Mouse (Mus musculus): Measurements from ENCODE around the gene Itih5.

Itih5 gene

DNA sequence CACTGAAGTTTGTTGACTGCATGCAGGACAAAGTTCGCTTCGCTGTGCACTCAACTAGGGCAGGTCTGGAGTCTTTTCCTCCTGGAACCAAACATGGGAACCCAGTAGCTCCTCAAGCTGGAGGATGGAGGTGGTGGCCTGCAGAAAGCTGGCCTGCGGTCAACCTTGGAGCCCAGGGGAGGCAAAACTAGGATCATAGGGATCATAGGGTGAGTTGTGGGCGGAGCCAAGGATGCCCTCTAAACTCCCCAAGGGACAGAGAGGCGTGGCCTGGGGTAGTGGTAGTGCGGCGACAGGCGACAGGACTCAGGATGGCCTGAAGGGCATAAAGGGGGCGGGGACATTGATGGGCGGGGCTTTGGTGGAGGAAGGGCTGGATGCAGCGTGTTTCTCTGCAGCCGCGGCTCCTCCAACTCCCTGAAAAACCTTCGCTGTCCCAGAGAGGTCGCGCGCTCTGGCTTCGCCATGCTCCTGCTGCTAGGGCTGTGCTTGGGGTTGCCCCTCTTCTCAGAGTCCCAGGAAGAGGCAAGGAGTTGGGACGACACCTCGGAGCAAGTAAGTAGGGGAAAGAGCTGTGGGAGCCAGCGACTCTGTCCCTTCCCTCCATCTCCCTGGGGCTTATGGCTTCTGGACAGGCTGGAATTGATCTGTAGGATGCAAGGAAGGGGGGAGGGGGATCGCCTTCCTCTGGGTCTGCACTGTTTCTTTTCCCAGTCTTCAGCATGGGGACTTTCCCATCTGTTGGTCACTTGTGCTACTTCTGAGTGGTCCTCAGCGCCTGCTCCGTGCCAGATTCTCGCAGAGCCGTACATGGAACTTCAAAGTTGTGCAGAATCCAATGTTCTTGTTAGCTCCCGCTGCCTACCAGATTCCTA lies at the start of gene Itih5:
Gene Itih5 (plus strand): TSS at position 371 of the 875 bp plus-strand sequence.
- peak; percentile 36 to 41 for DNase-seq

- DNase-seq = no peak
Observed at GRCm38 (mm10) chr2:10108535-10109189, 44.7 kb upstream of the Itih5 start.

DNA sequence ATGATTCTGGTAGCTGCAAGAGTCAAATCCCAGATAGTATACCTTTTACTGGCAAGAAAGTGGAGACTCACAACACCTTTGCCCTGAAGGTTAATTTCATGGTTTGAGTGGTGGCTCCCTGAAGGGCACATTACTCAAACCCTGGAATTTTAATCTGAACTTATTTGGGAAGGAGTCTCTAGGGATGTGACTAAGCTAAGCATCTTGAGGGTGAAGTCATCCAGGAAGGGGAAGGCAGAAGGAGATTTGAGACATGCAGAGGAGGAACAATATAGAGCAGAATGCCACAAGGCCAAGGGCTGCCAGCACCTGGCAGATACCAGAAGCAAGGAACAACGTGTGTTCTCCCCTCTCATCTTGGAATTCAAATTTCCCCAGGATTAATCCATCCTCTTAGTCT lies 34.6 kb upstream of the Itih5 start:
- DNase-seq = no peak

DNA sequence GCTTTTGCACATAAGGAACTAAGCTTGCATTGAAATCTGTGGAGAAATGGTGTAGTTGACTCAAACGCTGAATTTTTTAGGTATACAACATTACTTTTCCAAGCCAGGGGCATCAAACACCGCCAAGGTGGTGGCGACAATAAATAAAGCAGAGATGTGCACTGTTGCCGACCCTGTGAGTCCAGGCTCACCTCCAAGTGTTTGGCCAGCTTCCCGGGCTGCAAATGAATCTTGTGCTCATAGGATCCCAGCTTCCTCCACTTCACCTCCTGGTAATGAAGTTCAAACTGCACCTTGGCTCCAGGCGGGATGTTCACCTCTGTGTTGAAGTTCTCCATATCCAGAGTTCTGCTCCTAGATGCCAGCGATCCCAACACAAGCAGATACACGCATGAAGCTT lies 34.1 kb upstream of the Itih5 start:
- DNase-seq = peak; percentile 45 to 59

DNA sequence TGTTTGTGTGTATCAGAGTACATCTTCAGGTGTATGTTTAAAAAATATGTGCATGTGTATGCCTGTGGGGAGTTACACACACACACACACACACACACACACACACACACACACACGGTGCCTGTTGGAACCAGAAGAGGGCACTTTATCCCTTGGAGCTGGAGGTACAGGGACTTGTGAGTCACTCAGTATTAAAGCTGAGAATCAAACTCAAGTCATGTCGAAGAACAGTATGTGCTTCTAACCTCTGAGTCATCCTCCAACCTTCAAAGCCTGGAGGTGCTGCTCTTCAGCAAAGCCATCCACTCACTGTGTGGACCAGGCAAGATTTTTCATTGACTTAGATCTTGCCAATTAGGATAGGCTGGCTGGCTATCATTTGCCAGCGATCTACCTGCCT lies 31.5 kb upstream of the Itih5 start:
- no peak for DNase-seq

DNA sequence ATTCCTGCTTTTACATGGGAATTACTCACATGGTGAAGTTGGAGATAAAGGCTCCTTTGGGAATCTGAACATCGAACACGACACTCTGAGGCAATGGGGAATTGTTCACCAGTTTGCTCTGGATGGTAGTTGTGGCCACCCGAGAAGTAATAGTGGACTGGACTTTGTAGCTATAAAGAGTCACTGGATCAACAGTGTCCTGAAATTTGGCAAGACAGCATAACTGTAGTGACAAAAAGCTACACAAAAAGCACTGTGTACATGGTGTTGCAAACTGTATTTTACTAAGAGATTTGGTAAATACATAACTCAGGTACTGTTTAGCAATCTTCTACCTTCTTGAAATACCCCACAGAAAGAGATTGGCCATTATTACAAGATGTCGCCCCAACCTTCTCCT lies 27.2 kb upstream of the Itih5 start:
- DNase-seq = no peak

- DNase-seq = no peak
Observed at GRCm38 (mm10) chr2:10127471-10127870, 25.9 kb upstream of the Itih5 start.

DNA sequence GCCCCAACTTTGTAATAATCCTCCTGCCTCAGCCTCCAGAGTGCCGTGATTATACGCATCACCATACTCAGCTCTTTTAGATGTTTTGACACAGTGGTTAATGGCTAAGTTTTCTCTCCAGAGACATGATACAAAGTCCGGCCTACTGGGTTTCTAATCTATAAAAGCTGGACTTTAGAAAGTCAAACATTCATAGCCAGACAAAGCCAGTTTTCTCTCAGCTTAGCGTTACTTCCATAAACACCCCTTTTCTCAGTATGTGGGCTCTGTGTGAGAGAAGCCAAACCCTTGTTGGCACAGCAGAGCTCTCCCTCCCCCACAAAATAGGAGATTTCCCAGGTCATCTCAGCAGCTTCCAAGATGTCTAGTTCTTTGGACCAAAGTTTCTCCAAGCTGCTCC lies 24.8 kb upstream of the Itih5 start:
- DNase-seq = no peak

DNA sequence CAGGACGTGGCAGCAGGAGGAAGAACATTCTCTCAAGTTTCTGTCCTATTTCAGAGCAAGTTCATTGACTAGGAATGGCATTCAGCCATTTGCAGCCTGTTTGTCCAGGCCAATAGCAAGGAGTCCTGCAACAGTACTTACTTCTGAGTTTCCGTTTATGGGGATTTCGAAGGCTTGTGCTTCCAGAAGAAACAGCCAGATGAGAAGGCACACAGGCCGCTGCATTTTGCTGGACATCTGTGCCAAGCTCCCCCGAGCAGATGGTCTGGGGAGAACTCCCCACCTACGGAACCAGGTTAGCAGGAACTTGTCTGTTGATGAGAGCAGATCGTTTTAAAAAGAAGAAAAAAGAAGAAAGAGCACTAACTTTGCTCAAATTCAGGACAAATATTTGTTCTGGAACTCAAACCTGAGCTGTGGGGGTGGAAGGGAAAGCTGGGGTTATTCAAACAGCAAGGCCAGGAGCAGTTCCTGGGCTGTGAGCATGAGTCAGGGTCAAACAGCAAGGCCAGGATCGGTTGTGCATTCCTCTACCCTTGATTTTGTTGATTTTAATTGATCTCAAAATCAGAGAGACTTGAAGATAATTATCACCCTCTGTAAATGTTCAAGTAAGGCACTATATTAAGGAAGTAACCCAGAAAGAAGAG lies 22.9 kb upstream of the Itih5 start:
- DNase-seq = no peak

DNA sequence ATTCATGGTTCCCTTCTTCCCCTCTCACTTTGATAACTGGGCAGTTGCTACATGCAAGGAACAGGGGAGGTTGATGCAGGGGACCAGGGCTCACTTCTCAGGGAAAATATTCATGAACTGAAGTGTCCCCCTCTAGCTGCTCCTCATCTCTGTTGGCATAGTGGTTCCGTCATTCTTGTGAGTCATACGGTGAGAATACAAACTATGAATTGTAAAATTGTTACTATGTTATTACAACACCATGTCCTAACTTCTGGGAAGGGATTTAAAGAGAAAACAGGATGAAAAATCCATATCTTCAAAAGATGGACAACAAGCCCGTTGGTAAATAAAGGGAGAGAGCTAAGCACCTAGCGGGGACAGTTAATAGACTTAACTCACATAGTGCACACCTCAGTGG lies 22.1 kb upstream of the Itih5 start, which contains the start of gene Itih2:
Gene Itih2 (minus strand): TSS at position 101 of the 400 bp plus-strand sequence.
- no peak for DNase-seq

DNA sequence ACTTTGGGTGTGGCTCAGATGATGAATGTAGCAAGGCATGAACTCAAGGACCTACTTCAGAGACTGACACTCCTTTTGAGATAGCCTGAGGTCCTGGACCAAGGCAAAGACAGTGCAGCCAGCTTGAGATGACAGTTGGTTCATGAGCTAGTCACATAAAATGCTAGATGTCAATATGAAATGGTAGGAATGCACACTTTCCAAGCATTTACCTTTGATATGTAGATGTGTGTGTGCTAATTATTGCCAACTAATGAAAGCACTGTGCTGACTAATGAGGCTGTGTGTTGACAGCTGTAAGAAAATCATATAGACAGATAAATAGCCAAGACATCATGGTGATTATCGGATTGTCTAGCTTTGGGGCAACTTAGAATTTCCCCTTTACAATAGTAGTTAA lies 21.2 kb upstream of the Itih5 start:
- DNase-seq = no peak

- no peak for DNase-seq
Observed at GRCm38 (mm10) chr2:10133941-10134340, 19.4 kb upstream of the Itih5 start.

DNA sequence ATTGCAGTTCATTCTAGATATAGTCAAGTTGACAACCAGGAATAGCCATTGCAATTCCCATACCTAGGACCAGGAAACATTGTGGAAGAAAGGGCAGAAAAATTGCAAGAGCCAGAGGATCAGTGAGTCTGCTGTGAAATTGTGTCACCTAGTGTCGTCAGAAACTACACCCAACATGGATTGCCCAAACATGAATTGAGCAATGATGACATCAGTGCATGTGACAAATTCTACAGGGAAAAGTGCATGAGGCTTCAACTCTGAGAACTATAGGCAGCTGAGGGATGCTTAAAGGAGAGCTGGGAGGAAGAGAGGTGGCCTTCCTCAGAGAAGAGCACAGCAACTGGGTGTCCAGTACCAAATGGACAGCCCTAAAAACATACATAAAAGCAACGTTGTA lies 16.1 kb upstream of the Itih5 start:
- DNase-seq = no peak

DNA sequence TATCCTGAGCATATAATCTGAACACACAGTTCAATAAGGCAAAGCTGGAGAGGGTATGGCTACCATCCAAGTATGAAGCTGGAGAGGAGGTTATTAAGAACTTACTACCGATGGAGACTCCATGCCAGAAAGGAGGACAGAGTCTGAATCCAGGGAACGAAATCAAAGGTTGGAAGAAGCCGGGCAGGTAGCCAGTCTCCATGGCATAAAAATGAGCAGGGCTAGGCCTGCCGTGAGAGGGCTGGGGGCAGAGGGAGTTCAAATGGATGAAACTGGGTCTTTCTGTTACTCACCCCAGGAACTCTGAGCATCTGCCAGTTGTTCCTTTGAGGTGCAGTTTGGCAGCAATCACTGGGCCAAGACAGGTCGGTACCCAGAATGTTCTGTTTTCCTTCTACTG lies 12.9 kb upstream of the Itih5 start:
- peak; percentile 53 to 70 for DNase-seq

- DNase-seq = peak; percentile 87 to 88
Observed at GRCm38 (mm10) chr2:10142472-10143454, 10.6 kb upstream of the Itih5 start.

DNA sequence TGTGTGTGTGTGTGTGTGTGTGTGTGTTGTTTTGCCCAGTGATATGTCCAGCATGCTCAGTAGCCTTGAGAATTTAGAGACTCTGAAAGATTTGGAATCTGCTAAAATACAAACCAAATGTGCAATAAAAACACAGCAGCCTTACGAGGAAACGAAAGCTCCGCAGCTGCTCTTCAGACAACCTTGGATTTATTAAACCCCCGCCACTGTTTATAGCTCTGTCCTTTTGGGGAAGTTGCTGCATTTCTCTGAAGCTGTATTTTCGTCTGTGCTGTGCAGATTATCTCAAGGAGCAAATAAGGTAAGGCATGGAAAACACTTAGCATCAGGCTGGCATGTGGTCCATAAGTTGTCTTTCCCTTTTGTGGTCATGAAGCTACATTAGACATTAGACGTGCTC lies 7.9 kb upstream of the Itih5 start:
- DNase-seq = no peak

DNA sequence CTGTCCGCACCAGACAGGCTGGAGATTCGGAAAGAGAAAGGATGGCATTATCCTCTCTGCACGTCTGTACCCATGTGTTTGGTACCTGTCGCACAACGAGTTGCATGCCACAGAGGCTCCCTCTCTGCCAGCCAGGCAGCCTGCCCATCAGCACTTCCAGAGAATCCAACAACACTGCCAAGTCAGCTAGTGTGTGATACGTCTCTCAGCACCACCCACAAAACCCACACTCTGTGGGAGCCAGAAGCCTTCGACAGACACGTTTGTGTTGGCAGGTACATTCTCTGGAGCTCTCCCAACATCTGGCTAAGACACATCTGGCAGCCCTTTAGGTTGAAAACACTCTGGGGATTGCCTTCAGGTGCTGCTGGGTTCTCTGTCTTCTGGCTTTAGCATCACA lies 6.2 kb upstream of the Itih5 start:
- peak; percentile 71 to 75 for DNase-seq

DNA sequence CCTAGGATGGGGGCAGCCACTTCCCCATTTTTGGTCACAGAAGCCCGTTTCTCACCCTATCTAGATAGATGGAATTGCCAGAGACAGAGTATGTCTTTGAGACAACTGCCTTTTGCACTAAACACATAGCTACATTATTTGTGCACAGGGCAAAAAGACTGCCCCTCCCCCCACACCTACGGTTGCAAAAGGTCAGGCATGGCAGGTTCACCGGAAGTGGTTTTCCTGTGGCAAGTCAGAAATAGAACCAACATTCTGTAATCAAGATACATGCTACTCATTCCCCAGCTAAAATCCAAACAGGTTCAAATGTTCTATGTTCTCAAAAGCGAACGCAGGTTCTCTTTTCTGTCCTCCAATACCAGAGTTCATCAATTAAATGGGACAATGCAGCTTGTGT lies 781 bp upstream of the Itih5 start:
- DNase-seq = no peak

- no peak for DNase-seq
Observed at GRCm38 (mm10) chr2:10157184-10157583, 3.8 kb downstream of the Itih5 start.

DNA sequence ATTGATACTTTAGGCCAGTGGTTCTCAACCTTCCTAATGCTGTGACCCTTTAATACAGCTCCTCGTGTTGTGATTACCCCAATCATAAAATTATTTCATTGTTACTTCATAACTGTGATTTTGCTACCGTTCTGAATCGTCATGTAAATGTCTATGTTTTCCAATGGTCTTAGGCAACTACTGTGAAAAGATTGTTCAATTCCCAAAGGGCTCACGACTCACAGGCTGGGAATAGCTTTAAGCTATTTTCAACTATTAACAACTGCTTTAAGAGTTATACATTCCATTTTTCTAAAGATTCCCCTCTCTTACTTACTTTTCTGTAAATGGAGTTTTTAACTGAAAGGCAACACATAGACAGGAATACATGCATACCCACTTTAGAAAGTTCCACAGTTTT lies 8.6 kb downstream of the Itih5 start:
- DNase-seq = no peak

- DNase-seq = no peak
Observed at GRCm38 (mm10) chr2:10166635-10167034, 13.3 kb downstream of the Itih5 start.

DNA sequence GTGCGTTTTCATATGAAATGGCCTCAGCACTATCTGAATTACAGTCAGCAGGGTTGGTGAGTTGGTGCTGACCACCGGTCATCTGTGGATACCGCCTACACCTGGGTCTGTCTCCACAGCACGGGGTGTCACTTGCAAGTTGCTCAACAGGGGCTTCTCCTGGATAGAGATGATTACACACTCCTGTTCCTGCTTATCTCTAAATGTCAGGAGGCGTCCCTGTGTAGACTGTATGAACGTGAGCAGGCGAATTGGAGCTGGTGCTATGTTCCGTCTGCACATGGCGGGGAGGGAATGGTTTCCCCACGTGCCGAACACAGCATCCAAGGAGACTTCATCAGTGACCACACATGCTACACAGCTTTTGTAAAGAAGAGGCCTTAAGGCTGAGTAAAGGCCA lies 13.9 kb downstream of the Itih5 start:
- DNase-seq = no peak

GRCm38 (mm10) chr2:10168016-10168415 lies 14.6 kb downstream of the Itih5 start:
- DNase-seq = no peak

Measured in cerebellum, postnatal 10 days (tissue).